15 mouse cellular contexts compared by ENCODE assay signal in genomic region chr8:122718711-122719499, GRCm38 (mm10). TPM values are rescaled to one million over a fixed set of nuclear protein-coding genes. Genes with fewer than 3 reads are reported as not detected.
DNase-seq lines count a peak whose midpoint lies in the region; ATAC-seq and TF ChIP-seq lines count a peak whose summit lies in the region.
"Had no signal": no experiment of that assay in that cellular context is flagged by ENCODE, and none has a peak within 500 bp of the region (broad histone marks: within the 10 kb centered on the region; RNA-seq: fewer than 3 reads in every experiment).

No protein-coding gene starts in this region.

- no peaks in the 10 kb centered on the region for H3K9me3 ChIP-seq in heart, embryonic 13.5 days
- no peaks in the 10 kb centered on the region for H3K9me3 ChIP-seq in midbrain, embryonic 14.5 days (ENCODE audit: control insufficient read depth, low read length)
- H3K9me3 ChIP-seq: embryonic facial prominence, embryonic 10.5 days; forebrain, embryonic 10.5 days; limb, embryonic 10.5 days; neural tube, embryonic 15.5 days had no signal

- H3K9ac ChIP-seq in heart, embryonic 13.5 days: no peak overlapping the region
- no peak overlapping the region for H3K9ac ChIP-seq in heart, adult 2 months (ENCODE audit: low read depth, low read length)
- H3K9ac ChIP-seq in liver, adult 2 months (ENCODE audit: low read depth, low read length): peak overlapping the region; percentile 6; the same call in 1 of the 2 replicates
- H3K9ac ChIP-seq in midbrain, embryonic 14.5 days (replicated peaks; ENCODE audit: low read length): no peak overlapping the region
- H3K9ac ChIP-seq: neural tube, embryonic 15.5 days had no signal

- DNase-seq in heart, adult 2 months: no peak
- peak; percentile 94 for DNase-seq in liver, adult 2 months (ENCODE audit: extremely low read depth, low read depth, low spot score)
- DNase-seq in liver: no peak
- no peak for DNase-seq in midbrain, embryonic 14.5 days
- DNase-seq in cerebellum, postnatal 14 days: no peak
- DNase-seq: layer of hippocampus, adult 9-11 months had no signal

- H3K4me1 ChIP-seq in heart, embryonic 13.5 days: peaks cover 44% of the 10 kb centered on the region
- H3K4me1 ChIP-seq in heart, adult 2 months (ENCODE audit: control insufficient read depth, insufficient read depth, low read length): peaks cover 15% of the 10 kb centered on the region
- H3K4me1 ChIP-seq in liver, adult 2 months (ENCODE audit: control insufficient read depth, insufficient read depth, low read length): peaks cover 10% of the 10 kb centered on the region
- H3K4me1 ChIP-seq in midbrain, embryonic 14.5 days (ENCODE audit: control insufficient read depth, insufficient read depth, low read length): peaks cover 27% of the 10 kb centered on the region

- no peak overlapping the region for H3K4me3 ChIP-seq in heart, embryonic 13.5 days
- H3K4me3 ChIP-seq in heart, adult 2 months: no peak overlapping the region
- peak overlapping the region; percentile 27; the same call in 1 of the 2 replicates for H3K4me3 ChIP-seq in liver, adult 2 months (ENCODE audit: insufficient read depth, low read depth, low read length)
- H3K4me3 ChIP-seq in midbrain, embryonic 14.5 days (replicated peaks; ENCODE audit: low read depth, low read length): no peak overlapping the region
- H3K4me3 ChIP-seq: embryonic facial prominence, embryonic 10.5 days; neural tube, embryonic 15.5 days had no signal

- H3K4me2 ChIP-seq in heart, embryonic 13.5 days: peak overlapping the region; percentile 63; the same call in 1 of the 2 replicates
- H3K4me2 ChIP-seq in midbrain, embryonic 14.5 days (ENCODE audit: low read length): no peak overlapping the region
- H3K4me2 ChIP-seq: neural tube, embryonic 15.5 days had no signal

- TF ChIP-seq CTCF in heart, adult 2 months (IDR thresholded peaks at IDR 0.05): no peak
- no peak for TF ChIP-seq CTCF in liver, adult 2 months (IDR thresholded peaks at IDR 0.05; ENCODE audit: low read depth, low read length)

- no peak for TF ChIP-seq EP300 in heart, adult 2 months (IDR thresholded peaks at IDR 0.05; ENCODE audit: insufficient read depth, low read depth, low read length)

- peaks cover 85% of the 10 kb centered on the region for H3K27me3 ChIP-seq in heart, embryonic 13.5 days (replicated peaks)
- H3K27me3 ChIP-seq in heart, adult 2 months (ENCODE audit: control insufficient read depth, insufficient read depth, low read length): no peaks in the 10 kb centered on the region
- no peaks in the 10 kb centered on the region for H3K27me3 ChIP-seq in liver, adult 2 months (ENCODE audit: control insufficient read depth, insufficient read depth, low read length)
- no peaks in the 10 kb centered on the region for H3K27me3 ChIP-seq in midbrain, embryonic 14.5 days (ENCODE audit: control insufficient read depth, insufficient read depth, low read length)
- H3K27me3 ChIP-seq: neural tube, embryonic 15.5 days had no signal

- intact Hi-C loops in heart, adult 2 months (cut with DNase I): no loop called here

- no peaks in the 10 kb centered on the region for H3K36me3 ChIP-seq in heart, embryonic 13.5 days
- H3K36me3 ChIP-seq in heart, adult 2 months (ENCODE audit: control insufficient read depth, insufficient read depth, low read length): no peaks in the 10 kb centered on the region
- H3K36me3 ChIP-seq in liver, adult 2 months (ENCODE audit: control insufficient read depth, insufficient read depth, low read length): no peaks in the 10 kb centered on the region
- H3K36me3 ChIP-seq in midbrain, embryonic 14.5 days (ENCODE audit: control insufficient read depth, insufficient read depth, low read length): no peaks in the 10 kb centered on the region
- H3K36me3 ChIP-seq: embryonic facial prominence, embryonic 10.5 days; forebrain, embryonic 10.5 days; limb, embryonic 10.5 days; neural tube, embryonic 15.5 days had no signal

- ATAC-seq in heart, embryonic 13.5 days (ENCODE audit: extremely low read depth, insufficient number of reproducible peaks, low FRiP score, low TSS enrichment): no peak
- ATAC-seq in erythroid progenitor cell, adult 5-6 weeks (replicated peaks; ENCODE audit: low FRiP score, poor library complexity, severe bottlenecking): peak; percentile 1; the same call in 1 of the 2 replicates
- no peak for ATAC-seq in midbrain, embryonic 14.5 days (ENCODE audit: low FRiP score, low TSS enrichment)
- ATAC-seq in granulocyte monocyte progenitor cell, adult 5-6 weeks (replicated peaks; ENCODE audit: poor library complexity, severe bottlenecking): no peak
- ATAC-seq: inflammation-experienced regulatory T-cells, adult 6 months had no signal

- TF ChIP-seq POLR2A in heart, adult 2 months (IDR thresholded peaks at IDR 0.05; ENCODE audit: insufficient read depth, low read depth, low read length): no peak
- TF ChIP-seq POLR2A in liver, adult 2 months (IDR thresholded peaks at IDR 0.05; ENCODE audit: extremely low read depth, insufficient read depth, low read length): no peak

- H3K27ac ChIP-seq in heart, embryonic 13.5 days (replicated peaks): 0 out of 2 replicates have a peak overlapping the region, but pooled peaks have one; percentile 79
- no peak overlapping the region for H3K27ac ChIP-seq in heart, adult 2 months
- H3K27ac ChIP-seq in liver, adult 2 months (replicated peaks; ENCODE audit: insufficient read depth, low read depth, low read length): peak overlapping the region; percentile 73
- H3K27ac ChIP-seq in midbrain, embryonic 14.5 days (replicated peaks; ENCODE audit: low read depth, low read length): peak overlapping the region; percentile 90
- H3K27ac ChIP-seq: embryonic facial prominence, embryonic 10.5 days; stomach, postnatal 0 days had no signal

- no peaks in the 10 kb centered on the region for H3K79me2 ChIP-seq in heart, adult 2 months (replicated peaks; ENCODE audit: control insufficient read depth, insufficient read depth, low read length)
- no peaks in the 10 kb centered on the region for H3K79me2 ChIP-seq in liver, adult 2 months (ENCODE audit: control insufficient read depth, insufficient read depth, low read length)

- 80% methylated on average over 14 of the region's 14 CpGs for WGBS in heart, embryonic 13.5 days
- 91% methylated on average over 14 of the region's 14 CpGs for whole genome bisulfite sequencing in heart, adult 2 months
- 26% methylated on average over 14 of the region's 14 CpGs for WGBS in liver, adult 2 months
- WGBS in midbrain, embryonic 14.5 days: 86% methylated on average over 14 of the region's 14 CpGs

RNA-seq across cellular contexts. Expression of gene Cbfa2t3, which starts 20.0 kb away (rescaled TPM):
- polyA plus RNA-seq in heart, embryonic 13.5 days (2015; fragmentation: Nextera tagmentation; extraction: Ambion mirVana): 4.2 and 4.8 TPM in 2 replicates
- 10 to 100 TPM; 21.8 to 22.3 TPM for total RNA-seq in heart, adult 2 months (2021)
- polyA plus RNA-seq in heart, adult 2 months (2012; rRNA removed): 10.2 and 10.9 TPM in 2 replicates
- total RNA-seq in liver, adult 2 months (2014; rRNA removed): 0.28 and 0.40 TPM in 2 replicates
- 1.2 and 1.3 TPM in 2 replicates for polyA plus RNA-seq in liver, adult 2 months (2012; rRNA removed)
- total RNA-seq in erythroid progenitor cell, adult 5-6 weeks (2015; ENCODE audit: low replicate concordance): 4.0 and 16.8 TPM in 2 replicates
- total RNA-seq in erythroid progenitor cell, adult 5-6 weeks (2017; ENCODE audit: low replicate concordance): 1.5 and 7.6 TPM in 2 replicates
- 25.2 and 28.7 TPM in 2 replicates for polyA plus RNA-seq in midbrain, embryonic 14.5 days (2014; fragmentation: Nextera tagmentation; extraction: Ambion mirVana)
- 35.4 and 37.7 TPM in 2 replicates for total RNA-seq in granulocyte monocyte progenitor cell, adult 5-6 weeks (2014; fragmentation: Nextera tagmentation)
- 8.3 and 16.0 TPM in 2 replicates for total RNA-seq in granulocyte monocyte progenitor cell, adult 5-6 weeks (2017)

RNA-seq across cellular contexts. Expression of gene Acsf3, which starts 56.4 kb away (rescaled TPM):
- polyA plus RNA-seq in heart, embryonic 13.5 days (2015; fragmentation: Nextera tagmentation; extraction: Ambion mirVana): 14.3 and 15.4 TPM in 2 replicates
- 10 to 100 TPM; 25.1 to 29.6 TPM for total RNA-seq in heart, adult 2 months (2021)
- 25.6 and 33.6 TPM in 2 replicates for polyA plus RNA-seq in heart, adult 2 months (2012; rRNA removed)
- total RNA-seq in liver, adult 2 months (2014; rRNA removed): 12.8 and 13.7 TPM in 2 replicates
- 38.4 and 39.7 TPM in 2 replicates for polyA plus RNA-seq in liver, adult 2 months (2012; rRNA removed)
- total RNA-seq in erythroid progenitor cell, adult 5-6 weeks (2015; ENCODE audit: low replicate concordance): 1.4 and 1.7 TPM in 2 replicates
- total RNA-seq in erythroid progenitor cell, adult 5-6 weeks (2017; ENCODE audit: low replicate concordance): 1.2 and 2.3 TPM in 2 replicates
- 16.3 and 16.8 TPM in 2 replicates for polyA plus RNA-seq in midbrain, embryonic 14.5 days (2014; fragmentation: Nextera tagmentation; extraction: Ambion mirVana)
- 5.0 and 20.5 TPM in 2 replicates for total RNA-seq in granulocyte monocyte progenitor cell, adult 5-6 weeks (2014; fragmentation: Nextera tagmentation)
- 8.1 and 12.0 TPM in 2 replicates for total RNA-seq in granulocyte monocyte progenitor cell, adult 5-6 weeks (2017)
